Mouse (Mus musculus): Measurements from ENCODE around the gene Rpl19. TPM values are rescaled to one million over a fixed set of nuclear protein-coding genes. Genes with fewer than 3 reads are reported as not detected.

The Rpl19 gene
- 1,000 to 10,000 TPM in 2 of 4 experiments, 100 to 1,000 TPM in 2; 894 to 1,148 (median 997) TPM for total RNA-seq (2022)

DNA sequence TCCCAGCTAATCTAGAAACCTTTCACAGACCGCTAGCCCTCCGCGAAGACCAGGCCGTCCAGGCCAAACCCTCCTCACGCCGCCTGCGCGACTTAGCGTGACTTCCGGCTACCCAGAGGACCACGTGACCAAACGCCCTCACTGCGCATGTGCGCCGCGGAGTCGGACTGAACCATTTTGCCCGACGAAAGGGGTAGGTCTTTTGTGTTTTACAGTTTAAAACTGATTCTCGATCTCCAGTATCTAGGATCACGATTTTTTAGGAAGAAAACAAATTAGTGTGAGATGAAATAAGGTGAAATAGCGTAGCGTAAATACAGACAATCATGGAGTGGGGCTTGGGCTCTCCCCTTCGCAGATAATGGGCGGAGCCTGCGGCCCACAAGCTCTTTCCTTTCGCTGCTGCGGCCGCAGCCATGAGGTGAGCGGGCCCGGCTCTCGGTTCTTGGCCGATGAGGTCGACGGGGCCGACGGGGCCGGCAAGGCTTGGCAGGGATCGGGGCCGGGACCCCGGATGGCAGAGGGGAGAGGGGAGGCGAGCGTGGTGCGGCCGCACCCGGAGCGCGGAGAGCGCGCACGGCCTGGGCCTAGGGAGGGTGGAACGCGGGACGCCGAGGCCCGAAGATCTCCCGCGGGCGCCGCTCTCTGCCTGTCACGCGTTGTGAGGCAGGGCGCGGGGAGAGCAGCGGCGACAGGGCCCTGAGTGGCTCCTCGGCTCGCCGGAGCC is at the start of gene Rpl19:
TSS of gene Rpl19 (plus strand) at position 141 of the 727 bp plus-strand sequence.
- DNase-seq = peak; percentile 90

DNA sequence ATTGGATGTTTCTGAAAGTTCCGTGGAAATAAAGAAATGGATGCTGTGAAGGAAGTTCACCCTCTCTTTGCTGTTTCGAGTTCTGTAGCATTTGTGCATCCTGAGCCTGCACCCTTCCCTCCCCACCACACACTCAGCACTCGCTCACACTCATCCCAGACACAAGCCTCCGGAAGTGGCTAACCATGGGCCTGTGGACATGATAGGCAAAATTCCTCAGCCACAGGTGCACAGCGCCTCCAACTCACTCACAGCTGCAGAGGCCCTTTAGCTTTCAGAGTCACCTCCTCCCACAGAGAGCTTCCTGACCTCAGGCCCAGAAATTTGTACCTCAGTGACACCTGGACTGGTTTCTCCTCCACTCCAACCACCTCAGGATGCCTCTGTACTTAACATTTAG is 48.7 kb upstream of the Rpl19 start:
- DNase-seq = no peak

DNA sequence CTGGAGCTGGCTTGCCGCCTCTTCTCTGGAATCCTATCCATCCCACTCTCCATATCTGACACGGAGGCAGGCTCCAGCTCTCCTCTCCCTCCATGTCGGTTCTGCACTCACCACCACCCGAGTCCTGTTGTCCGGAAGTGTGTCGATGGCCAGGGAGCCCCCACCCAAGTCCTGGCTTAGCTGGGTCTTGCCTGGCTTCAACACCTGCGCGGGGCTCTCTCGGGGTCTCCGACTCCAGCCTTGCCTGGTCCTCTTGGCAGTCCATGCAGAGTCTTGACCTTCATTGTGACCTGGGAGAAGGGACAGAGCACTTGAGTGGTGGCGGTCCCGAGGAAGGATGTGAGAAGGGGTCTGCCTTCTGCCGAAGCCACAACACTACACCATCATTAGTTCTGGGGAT is 48.1 kb upstream of the Rpl19 start:
- DNase-seq = no peak

DNA sequence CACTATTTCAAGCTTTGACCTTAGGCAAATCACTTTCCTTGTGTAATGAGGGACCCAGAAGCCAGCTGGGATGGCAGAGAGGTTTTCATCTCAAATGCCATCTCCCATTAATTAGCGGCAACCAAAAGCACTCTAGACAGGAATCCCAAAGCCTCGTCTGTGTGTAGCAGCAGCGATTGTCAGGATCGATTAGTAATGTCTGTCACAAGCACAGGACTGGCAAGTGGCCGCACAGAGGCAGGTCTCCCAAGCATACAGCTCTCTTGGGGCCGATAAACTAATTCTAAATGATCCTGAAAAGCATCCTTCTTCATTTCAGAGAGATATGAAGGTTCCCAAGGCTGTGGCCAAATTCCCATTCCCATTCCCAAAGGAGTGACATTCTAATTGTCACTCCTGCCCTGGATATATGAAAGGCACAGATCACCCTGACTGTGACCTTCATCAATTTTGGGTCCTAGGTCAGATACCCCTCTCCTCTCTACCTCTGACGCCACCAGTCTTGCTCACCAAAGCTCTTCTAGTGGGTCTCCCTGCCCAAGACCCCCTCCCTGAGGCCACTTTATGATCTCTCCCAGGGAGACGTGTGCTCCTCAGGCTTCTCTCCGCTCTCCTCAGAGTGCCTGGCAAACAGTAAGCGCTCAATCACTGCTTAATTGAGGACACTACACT is 46.5 kb upstream of the Rpl19 start:
- no peak for DNase-seq

DNA sequence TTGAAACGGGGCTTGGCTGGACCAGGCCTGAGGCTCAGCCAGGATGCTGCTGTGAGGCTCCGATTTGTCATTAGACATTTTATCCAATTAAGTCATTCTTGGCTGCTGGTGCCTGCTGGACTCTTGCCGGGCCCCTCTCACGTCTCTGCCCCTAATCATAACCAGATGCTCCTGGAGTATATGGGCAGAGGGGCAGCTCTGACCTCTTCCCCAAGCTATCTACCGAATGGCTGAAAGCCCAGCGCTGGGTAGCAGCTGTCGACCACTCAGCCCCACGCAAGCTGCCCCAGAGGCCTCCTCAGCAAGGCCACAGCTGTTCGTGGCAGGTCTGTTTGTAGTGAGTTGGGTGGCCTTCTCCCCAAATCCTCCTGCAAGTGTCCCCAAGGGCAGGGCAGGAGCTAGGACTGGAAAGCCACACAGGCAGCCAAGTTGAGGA is 46.0 kb upstream of the Rpl19 start:
- DNase-seq = no peak

DNA sequence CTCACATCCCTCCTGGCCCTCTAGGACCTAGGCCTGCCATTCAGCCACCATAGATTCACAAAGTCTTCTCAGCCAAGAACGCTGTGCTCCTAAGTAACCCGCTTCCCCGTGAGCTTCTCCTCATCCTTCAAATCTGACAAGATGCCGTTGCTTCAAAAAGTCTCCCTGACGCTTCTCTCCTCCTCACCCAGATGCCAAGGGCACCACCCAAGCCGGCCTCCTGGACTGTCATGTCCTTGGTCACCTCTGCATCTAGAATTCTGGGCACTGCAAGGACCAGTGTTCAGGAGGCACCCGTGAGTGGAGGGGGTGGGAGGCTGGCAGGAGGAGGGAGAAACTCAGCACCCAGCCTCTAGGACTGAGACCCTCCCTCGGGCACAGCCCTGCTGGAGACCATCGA is 43.8 kb upstream of the Rpl19 start:
- DNase-seq = no peak

DNA sequence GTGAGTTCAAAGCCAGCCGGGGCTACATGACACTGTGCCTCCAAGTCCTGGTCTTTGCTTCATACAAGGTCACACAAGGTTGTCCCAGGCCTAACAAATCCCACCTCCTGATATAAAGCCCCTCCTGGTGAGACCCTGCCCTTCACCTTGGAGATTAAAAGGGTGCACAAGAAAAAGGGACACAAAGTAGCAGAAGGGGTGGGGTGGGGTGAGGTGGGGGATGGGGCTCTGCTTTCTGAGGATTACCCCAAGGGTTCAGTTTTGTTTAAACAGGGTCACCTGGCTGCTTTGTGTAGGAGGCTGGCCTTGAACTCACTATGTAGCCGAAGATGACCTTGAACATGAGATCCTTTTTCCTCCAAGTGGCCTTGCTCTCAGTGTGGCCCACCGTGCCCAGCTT is 43.0 kb upstream of the Rpl19 start:
- no peak for DNase-seq

DNA sequence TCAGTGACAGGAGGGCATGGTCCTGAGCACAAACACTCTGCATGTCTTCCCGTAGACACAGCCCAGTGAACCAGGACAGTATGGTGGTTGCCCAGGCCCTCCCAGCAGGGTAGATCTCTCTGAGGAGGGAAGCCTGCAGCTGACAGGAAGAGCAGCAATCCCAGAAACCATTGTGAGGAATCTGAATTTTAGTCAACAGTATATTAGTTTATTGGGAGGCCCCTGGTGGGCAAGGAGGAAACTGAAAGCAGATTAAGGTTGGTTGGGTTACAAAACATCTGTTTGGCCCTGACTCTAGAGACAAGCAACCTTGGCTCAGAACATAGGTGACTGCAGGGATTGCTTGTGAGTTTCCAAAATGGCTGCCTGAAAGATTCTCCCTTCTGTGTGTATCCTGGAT is 42.5 kb upstream of the Rpl19 start:
- no peak for DNase-seq

DNA sequence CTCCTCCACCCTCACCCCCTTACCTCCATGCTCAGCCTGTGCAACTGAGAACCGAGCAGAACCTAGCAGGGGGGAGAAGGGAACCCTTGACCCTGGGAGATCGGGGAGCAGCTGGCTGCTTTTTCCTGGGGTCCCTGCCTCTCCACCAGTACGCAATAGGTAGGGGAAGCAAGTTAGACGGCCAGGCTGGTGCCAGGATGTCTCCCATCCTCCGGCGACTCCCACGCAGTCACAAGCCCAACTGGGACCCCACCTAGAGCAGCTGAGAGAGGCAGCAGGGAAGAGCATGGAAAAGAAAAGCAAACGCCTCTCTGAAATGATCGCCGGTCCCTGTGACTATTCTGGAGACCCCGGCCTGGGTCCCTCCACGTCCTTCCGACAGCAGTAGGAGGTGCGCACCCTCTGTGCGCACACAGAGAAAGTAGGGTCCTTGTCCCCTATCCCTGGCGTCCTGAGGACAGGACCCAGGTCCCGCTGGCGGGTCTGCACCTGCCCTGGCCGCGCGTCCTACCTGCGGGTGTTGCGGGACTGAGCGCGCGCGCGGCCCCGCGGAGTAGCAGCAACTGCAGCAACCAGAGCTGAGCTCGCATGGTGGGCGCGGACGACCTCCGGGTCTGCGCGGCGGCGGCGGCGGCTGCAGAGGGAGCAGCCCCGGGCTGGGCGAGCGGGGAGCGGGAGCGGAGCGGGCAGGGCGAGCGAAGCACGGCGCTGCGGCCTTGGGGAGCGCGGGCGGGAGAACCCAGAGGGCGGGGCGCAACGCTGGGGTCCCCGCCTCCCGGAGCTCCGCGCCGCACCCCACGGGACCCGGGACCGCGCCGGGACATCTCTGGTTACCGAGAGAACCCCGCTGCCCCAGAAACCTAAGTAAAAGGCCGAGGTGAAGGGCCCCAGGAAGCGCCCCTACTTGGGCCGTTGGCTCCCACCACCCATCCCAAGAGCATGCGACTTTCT is 40.5 kb upstream of the Rpl19 start, which contains the start of gene Plxdc1:
TSS of gene Plxdc1 (minus strand) at position 718 of the 951 bp plus-strand sequence.
- peak; percentile 34 for DNase-seq

DNA sequence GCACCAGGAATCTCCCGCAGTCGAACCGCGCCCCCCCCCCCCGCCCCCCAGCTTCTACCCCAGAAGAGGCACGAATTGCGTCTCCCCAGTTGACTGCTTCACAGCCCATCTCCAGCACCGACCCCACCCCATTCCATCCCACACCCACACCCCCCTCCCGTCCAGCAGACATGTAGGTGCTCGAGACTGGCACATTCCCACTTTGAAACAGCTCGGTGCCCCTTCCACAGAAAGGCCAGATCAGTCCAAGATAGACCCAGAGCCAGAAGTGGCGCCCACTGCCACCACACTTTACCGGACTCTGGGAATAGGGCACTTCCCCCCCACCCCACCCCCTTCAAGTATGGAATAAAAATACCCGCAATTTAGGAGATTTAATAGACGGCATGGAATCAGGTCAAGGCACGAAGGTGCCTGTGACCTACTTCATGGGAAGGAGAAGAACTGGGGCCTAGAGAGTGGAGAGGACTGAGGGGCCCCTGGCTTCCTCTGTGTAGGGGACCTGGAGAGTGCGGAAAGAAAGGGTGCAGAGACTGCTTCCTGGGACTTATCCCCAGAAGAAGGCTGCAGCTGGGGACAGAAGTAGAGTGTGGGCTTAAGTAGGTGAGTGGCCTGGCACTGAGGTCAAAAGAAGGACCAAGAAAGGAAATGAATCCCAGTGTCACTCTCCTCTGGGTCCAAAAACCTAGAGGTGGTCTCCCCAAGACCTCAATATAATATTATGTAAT is 39.6 kb upstream of the Rpl19 start:
- no peak for DNase-seq

DNA sequence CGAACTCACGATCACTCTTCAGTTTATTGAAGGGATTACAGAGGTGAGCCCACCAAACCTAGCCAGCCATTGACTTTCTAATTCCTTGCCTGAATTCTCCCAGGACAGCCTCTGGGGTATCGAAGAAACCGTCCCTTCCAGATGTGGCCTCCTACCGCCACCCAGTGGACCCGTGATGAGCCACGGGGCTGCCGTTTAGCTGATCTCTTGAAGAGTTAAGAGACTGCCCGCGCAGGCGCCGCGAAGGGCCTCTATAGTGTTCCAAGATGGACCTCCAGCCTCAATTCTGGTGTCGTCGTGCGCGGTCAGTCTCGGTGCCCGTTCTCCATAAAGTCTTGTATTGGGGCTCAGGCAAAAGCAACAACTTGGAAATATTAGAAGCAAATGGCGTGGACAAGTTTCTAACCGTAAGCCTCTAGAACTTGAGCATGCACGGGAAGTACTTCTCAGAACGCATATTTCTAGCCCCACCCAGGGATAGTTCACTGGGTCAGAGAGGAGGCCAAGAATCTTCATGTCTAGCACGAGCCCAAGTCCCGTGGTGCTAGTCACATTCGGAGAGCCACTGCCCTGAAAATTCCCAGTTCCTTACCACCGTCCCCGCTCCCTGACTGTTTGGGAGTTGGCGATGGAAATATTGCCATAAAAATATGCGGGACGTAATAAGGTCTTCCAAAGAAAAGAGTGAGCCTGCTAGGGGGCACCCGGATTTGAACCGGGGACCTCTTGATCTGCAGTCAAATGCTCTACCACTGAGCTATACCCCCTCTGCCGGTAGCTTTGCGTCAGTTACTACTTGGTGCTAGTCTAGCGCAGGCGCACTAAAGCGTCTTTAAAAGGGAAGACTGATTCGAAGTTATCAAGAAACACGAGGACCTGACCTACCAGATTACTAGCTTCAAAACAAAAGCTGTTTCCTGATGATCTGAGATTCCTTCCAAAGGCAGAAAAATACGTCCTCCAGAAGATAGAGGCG is 38.7 kb upstream of the Rpl19 start:
- DNase-seq = peak; percentile 93

DNA sequence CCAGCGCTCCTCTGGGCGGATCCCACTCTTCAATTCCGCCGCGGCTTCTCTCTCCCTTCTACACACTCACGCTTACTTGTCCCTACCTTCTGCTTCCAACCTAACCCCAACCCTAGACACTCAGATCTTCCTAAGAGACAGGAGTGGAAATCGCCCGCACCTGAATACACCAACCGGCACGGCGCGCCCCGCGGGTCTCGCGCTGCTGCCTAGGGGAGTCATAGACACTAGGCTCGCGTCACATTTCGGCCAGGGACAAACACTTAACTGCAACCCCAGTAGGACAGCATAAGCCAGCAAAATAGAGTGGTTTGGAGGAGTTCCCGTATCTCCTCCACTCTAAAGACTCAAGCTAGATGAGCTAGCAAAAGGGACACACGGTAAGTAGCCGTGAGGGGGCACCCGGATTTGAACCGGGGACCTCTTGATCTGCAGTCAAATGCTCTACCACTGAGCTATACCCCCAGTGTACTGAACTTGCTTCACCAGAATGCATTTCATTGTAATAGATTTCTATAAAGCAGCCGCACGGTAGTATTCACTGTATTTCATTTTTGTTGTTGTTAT is 37.9 kb upstream of the Rpl19 start:
- peak; percentile 88 for DNase-seq

DNA sequence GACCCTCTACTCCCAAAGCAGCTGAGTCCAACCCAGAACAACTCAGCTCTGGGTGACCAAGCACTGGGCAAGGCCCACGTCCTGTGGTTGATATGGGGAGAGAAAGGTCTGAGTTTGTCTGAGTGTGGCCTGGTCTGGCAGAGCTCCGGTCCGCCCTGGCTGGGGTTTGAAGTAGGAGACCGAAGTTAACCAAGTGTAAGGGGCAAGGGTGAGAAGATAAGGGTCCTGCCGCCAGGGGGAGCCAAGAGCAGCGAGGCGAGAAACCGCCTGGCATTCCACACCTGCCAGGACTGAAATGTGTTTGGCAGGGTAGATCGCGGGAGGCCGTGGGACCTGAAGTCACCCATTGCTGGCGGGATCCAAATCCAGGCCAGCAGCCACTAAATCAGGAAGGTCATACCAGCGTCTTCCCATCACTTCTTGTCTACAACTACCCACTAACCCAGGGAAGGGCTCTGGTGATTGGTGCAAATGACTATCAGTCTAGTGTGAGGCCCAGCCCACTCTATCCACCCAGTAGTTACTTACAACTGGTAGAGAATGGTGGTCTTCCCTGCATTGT is 31.9 kb upstream of the Rpl19 start:
- DNase-seq = peak; percentile 66

DNA sequence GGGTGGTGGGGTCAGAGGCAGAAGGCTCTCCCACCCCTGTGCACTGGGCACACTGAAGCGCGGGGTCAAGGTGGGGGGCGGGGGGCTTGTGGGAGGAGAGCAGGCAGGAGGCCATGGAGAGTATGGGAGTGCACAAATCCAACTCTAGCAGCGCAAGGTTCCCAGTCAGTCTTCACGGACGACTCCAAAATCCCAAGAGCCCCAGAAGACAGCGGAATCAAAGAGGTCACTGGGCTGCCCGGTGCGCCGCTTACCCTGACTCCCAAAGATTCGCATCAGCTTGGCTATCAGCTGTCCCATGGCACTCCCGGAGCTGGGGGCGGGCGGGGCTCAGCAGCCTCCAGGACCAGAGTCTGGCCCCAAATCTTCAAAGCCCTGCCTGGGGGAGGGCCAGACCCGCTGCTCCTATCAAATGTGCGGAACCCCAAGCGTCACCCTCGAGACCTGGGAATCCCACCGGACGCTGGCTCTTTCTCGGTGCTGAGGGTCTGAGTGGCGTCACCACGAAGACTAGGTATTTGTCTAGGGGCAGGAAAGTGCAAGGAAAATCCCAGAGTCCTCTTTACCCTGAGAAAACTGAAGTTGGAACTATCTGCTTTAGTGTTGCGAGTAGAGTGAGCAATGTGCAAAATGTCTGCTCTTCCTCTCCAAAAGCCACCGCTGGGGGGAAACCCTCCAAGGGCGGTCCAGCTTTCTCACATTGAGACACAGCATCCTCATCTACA is 30.8 kb upstream of the Rpl19 start, which contains the start of gene Arl5c:
TSS of gene Arl5c (minus strand) at position 618 of the 725 bp plus-strand sequence.
- DNase-seq = no peak

DNA sequence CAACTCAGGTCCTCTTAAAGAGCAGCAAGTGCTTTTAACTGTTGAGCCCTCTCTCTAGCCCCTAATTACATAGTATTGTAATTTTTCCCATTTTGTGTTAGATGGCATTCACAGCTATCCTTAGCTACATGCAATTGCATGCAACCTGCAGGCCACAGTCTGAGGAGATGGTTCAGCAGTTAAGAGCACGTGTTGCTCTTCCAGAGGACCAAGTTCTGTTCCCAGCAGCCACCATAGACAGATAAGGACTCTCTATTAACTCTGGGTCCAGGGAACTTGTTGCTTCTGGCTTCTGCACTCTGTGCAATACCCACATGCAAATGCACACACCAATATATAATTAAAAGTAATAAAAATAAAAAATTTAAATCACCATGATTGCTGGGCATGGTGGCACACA is 29.8 kb upstream of the Rpl19 start:
- no peak for DNase-seq

DNA sequence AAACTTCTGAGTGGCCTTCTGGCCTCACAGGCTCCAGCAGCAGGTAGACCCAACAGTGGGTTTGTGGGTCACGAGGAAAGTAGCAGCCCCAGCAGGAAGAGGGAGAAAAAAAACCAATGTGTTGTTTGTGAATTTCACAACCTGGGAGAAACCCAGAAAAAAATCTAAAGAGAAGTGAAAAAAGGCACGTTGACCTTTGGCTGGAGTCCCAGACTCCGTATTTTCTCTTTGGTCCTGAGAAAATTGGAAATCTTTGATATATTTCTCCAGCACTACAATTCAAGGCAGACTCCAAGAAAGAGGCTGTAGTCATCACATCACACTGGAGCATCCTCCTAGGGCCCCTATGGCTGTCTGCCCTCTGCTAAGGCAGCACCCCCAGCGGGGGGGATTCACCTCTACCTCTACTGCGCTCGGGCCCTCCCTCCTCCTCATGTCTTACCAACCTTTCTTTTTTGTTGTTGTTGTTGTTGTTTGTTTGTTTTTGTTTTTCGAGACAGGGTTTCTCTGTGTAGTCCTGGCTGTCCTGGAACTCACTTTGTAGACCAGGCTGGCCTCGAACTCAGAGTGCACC is 29.0 kb upstream of the Rpl19 start:
- DNase-seq = no peak

DNA sequence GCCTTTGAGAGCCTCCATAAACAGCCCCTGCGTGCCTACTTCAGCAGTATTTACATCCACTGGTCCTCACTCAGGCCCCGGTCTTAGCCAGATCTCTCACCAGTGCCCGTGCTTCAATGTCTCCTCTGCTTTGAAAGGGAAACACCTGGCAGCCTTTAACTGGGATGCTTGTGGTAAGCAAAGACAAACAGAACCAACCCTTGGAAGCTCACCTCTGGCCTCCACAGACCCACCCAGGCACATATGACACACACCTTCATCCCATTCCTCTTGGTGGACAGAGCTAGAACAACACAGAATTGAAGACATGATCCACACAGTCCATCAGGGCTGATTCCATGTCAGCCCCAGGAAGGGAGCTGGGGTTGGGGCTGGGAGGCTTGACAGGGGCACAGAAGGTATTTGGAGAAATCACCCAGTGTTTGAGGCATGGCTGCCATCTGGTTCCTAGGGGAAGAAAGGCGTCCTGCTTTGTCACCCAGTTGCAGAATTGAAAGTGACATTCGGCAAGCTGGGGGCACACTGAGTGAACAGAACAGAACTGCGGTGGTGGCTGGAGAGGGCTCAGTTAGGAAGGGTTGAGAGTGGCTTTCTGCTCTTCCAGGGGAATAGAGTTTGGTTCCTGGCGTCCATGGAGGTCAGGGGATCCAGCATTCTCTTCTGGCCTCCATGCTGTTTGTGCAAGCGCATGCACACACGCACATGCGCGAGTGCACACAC is 28.3 kb upstream of the Rpl19 start:
- DNase-seq = no peak

DNA sequence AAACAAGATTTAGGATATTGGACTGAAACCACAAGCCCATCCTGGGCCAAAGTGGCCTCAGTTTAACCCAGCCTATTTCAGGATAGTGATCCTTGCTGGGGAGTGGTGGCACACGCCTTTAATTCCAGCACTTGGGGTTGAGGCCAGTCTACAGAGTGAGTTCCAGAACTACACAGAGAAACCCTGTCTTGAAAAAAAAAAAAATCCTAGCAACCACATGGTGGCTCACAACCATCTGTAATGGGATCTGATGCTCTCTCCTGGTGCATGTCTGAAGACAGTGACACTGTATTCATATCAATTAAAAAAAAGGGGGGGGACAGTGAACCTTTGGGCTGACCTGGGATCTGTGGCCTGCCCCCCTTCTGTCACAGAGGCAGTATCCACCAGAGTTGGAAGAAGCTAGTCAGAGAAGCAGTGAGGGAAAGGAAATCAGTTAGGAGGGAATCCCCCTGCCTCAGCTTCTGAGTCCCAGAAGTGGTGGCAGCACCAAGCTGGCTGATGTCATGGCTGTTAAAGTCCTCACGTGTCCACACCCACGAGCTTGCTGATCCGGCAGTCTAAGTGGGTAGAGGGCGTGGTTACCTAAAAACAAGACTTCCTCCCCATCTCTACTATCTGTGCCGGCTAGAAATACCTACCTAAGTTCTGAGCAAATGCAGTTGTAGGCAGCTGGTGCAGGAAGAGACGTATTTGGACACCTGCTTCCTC is 27.5 kb upstream of the Rpl19 start:
- no peak for DNase-seq

All from adrenal gland, adult 8-10 months (tissue).